Mouse (Mus musculus) induced T-regulatory cell, adult 2 months (primary cell): ENCODE results near the gene Tank.

Experiments
- DNase-seq: peaks from one replicate; pipeline ENCODE4 v3.0.0-alpha.2; 2012; ENCODE audit warnings: low read depth

Gene Tank

GRCm38 (mm10) chr2:61578433-61578832 is at the start of gene Tank:
Gene Tank (plus strand): TSS chr2:61578585.
- peak; percentile 91 for DNase-seq

- DNase-seq: no peak
Observed at GRCm38 (mm10) chr2:61532326-61532725, 46.1 kb upstream of the Tank start.

- no peak for DNase-seq
Observed at GRCm38 (mm10) chr2:61533131-61533530, 45.3 kb upstream of the Tank start.

GRCm38 (mm10) chr2:61536901-61537300 is 41.5 kb upstream of the Tank start:
- no peak for DNase-seq

- no peak for DNase-seq
Observed at GRCm38 (mm10) chr2:61539378-61539777, 39.0 kb upstream of the Tank start.

GRCm38 (mm10) chr2:61542426-61542825 is 36.0 kb upstream of the Tank start:
- DNase-seq: no peak

- DNase-seq: no peak
Observed at GRCm38 (mm10) chr2:61545666-61546065, 32.7 kb upstream of the Tank start.

GRCm38 (mm10) chr2:61548021-61548420 is 30.4 kb upstream of the Tank start:
- no peak for DNase-seq

- DNase-seq: no peak
Observed at GRCm38 (mm10) chr2:61551680-61552079, 26.7 kb upstream of the Tank start.

- no peak for DNase-seq
Observed at GRCm38 (mm10) chr2:61555367-61555766, 23.0 kb upstream of the Tank start.

- no peak for DNase-seq
Observed at GRCm38 (mm10) chr2:61555825-61556224, 22.6 kb upstream of the Tank start.

GRCm38 (mm10) chr2:61556639-61557038 is 21.7 kb upstream of the Tank start:
- DNase-seq: no peak

GRCm38 (mm10) chr2:61557848-61558471 is 20.4 kb upstream of the Tank start:
- no peak for DNase-seq

- no peak for DNase-seq
Observed at GRCm38 (mm10) chr2:61561058-61561457, 17.3 kb upstream of the Tank start.

- DNase-seq: peak; percentile 49
Observed at GRCm38 (mm10) chr2:61563202-61563601, 15.2 kb upstream of the Tank start.

- peak; percentile 65 for DNase-seq
Observed at GRCm38 (mm10) chr2:61567045-61567783, 11.2 kb upstream of the Tank start.

- no peak for DNase-seq
Observed at GRCm38 (mm10) chr2:61569181-61569580, 9.2 kb upstream of the Tank start.

- no peak for DNase-seq
Observed at GRCm38 (mm10) chr2:61571343-61571955, 6.9 kb upstream of the Tank start.

- no peak for DNase-seq
Observed at GRCm38 (mm10) chr2:61576497-61576896, 1.9 kb upstream of the Tank start.

- no peak for DNase-seq
Observed at GRCm38 (mm10) chr2:61576928-61577695, 1.3 kb upstream of the Tank start.

GRCm38 (mm10) chr2:61577696-61578062 is 706 bp upstream of the Tank start:
- peak; percentile 65 for DNase-seq

GRCm38 (mm10) chr2:61579501-61579990 is 1.2 kb downstream of the Tank start:
- peak; percentile 59 for DNase-seq
